Mouse (Mus musculus) embryonic facial prominence, embryonic 11.5 days (tissue): ENCODE data around the gene Kpna2. TPM values are rescaled to one million over a fixed set of nuclear protein-coding genes. Genes with fewer than 3 reads are reported as not detected.

Experiments used
- ATAC-seq: fragments of 200-750 bp; cut with Nextera tagmentation; replicated peaks from 2 replicates; pipeline ENCODE4 v1.8.0; 2017; ENCODE audit warnings: low read depth; ENCODE audit not compliant: insufficient number of reproducible peaks, low FRiP score, low TSS enrichment
- DNase-seq: peaks from one replicate; pipeline ENCODE4 v3.0.0-alpha.2; 2015; ENCODE audit warnings: low spot score
- H3K27ac ChIP-seq: fragments of 300-500 bp; sonication (generic); replicated peaks from 2 replicates; pipeline ENCODE4 v1.5.1; 2014; ENCODE audit warnings: mild to moderate bottlenecking, low read depth, low read length, control low read depth
- H3K27me3 ChIP-seq: fragments of 300-500 bp; sonication (generic); 2 replicates; pipeline ENCODE4 v1.6.1; 2014; ENCODE audit warnings: mild to moderate bottlenecking, low read length, moderate library complexity, mixed read lengths; ENCODE audit not compliant: control insufficient read depth, insufficient read depth
- H3K36me3 ChIP-seq: fragments of 300-500 bp; sonication (generic); replicated peaks from 2 replicates; pipeline ENCODE4 v1.6.1; 2014; ENCODE audit warnings: low read depth, mild to moderate bottlenecking, low read length, moderate library complexity, mixed read lengths; ENCODE audit not compliant: control insufficient read depth, insufficient read depth
- H3K4me1 ChIP-seq: fragments of 300-500 bp; sonication (generic); 2 replicates; pipeline ENCODE4 v1.6.1; 2014; ENCODE audit warnings: low read length, mixed read lengths; ENCODE audit not compliant: control insufficient read depth, insufficient read depth
- H3K4me2 ChIP-seq: fragments of 300-500 bp; sonication (generic); 2 replicates; pipeline ENCODE4 v1.6.1; 2014; ENCODE audit warnings: low read depth, mild to moderate bottlenecking, control low read depth, low read length, moderate library complexity
- H3K4me3 ChIP-seq: fragments of 300-500 bp; sonication (generic); 2 replicates; pipeline ENCODE4 v1.5.1; 2014; ENCODE audit warnings: low read depth, low read length, control low read depth
- H3K9ac ChIP-seq: fragments of 300-500 bp; sonication (generic); replicated peaks from 2 replicates; pipeline ENCODE4 v1.6.1; 2014; ENCODE audit warnings: mild to moderate bottlenecking, control low read depth, low read length
- H3K9me3 ChIP-seq: fragments of 300-500 bp; sonication (generic); replicated peaks from 2 replicates; pipeline ENCODE4 v1.6.1; 2016; ENCODE audit warnings: mild to moderate bottlenecking, low read length, inconsistent platforms, mixed read lengths; ENCODE audit not compliant: control insufficient read depth
- WGBS: fragments of 180-500 bp; shearing (Covaris S2); extraction: QIAGEN DNeasy Blood & Tissue Kit; methylation state at CpG from one replicate; pipeline ENCODE4 v1.1.7; 2014; 5-methylcytosine and 5-hydroxymethylcytosine counted together
- polyA plus RNA-seq: library from polyadenylated mRNA; unstranded; fragments of >200 nt; fragmentation: Nextera tagmentation; extraction: Ambion mirVana; gene quantifications from 2 replicates; pipeline ENCODE4 v1.2.1, GENCODE M21; 2014

Kpna2 gene
- polyA plus RNA-seq, 1 experiment from 2014 or later = 680 TPM

DNA sequence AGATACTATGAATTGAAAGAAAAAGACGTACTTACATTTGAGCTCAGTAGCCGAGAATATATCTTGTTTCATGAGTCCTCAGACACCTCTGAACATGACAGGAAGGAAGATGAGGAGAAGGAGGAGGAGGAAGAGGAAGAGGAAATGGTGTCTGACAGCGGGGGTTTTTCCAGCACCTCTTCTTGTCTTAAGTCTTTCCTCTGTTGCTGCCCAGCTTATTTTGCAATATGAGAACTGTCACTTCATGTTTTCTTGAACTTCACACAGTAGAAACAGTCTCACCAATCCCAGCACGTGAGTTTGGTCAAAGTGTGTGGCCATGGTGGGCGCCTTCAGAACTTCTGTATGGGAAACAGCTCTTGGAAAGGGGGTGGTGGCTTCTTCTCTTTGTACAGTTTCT is 26.3 kb downstream of the Kpna2 start:
- no peak overlapping the region for H3K4me3 ChIP-seq
- no peak overlapping the region for H3K4me2 ChIP-seq
- no peak overlapping the region for H3K9ac ChIP-seq
- no peaks in the 10 kb centered on the region for H3K27me3 ChIP-seq
- H3K4me1 ChIP-seq = no peaks in the 10 kb centered on the region
- ATAC-seq (no peak), DNase-seq (no peak)
- H3K36me3 ChIP-seq = no peaks in the 10 kb centered on the region
- no peaks in the 10 kb centered on the region for H3K9me3 ChIP-seq
- H3K27ac ChIP-seq = no peak overlapping the region
- 84% methylated on average over 5 of the region's 5 CpGs for WGBS

DNA sequence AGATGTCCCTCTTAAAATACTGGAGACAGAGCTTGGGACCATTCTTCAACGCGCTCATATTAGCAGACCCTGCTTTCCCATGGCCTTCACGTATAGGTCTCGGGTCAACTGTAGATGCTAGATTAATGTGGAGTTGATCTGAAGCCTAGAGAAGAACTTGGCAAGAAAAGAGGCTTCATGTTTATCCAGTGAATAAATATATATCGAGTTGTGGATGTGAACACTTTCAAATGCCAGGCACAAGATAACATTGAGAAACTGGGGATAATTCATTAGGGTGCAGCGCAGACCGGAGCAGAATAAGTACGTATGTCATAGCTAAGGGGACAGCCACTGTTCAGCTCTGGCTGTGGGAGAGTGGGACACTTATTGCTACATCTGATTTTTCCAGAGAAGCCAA is 29.5 kb downstream of the Kpna2 start:
- no peak overlapping the region for H3K9ac ChIP-seq
- no peak overlapping the region for H3K4me3 ChIP-seq
- no peaks in the 10 kb centered on the region for H3K36me3 ChIP-seq
- no peaks in the 10 kb centered on the region for H3K4me1 ChIP-seq
- no peak for DNase-seq
- 95% methylated on average over 8 of the region's 8 CpGs for WGBS
- H3K4me2 ChIP-seq = no peak overlapping the region
- no peak overlapping the region for H3K27ac ChIP-seq
- H3K9me3 ChIP-seq = no peaks in the 10 kb centered on the region
- no peak for ATAC-seq
- no peaks in the 10 kb centered on the region for H3K27me3 ChIP-seq

DNA sequence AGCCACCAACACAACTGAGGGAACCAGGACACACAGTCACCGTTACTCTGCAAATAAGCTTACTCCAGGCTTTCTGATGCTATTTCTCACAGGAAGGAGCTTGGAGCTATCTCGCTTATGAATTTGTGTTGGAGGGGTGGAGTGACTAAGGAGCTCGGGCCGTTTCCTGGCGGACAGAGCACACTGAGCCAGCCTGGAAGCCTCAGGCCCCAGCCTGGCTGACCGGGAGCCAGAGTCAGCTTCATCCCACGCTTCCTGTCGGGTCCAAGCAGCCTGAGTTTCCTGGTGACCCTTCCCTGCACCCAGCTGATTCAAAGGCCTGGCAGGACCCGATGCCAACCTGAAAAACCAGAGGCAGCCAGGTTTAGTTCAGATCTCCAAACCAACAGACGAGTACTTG is 31.7 kb downstream of the Kpna2 start:
- no peaks in the 10 kb centered on the region for H3K9me3 ChIP-seq
- ATAC-seq (no peak), DNase-seq (no peak)

DNA sequence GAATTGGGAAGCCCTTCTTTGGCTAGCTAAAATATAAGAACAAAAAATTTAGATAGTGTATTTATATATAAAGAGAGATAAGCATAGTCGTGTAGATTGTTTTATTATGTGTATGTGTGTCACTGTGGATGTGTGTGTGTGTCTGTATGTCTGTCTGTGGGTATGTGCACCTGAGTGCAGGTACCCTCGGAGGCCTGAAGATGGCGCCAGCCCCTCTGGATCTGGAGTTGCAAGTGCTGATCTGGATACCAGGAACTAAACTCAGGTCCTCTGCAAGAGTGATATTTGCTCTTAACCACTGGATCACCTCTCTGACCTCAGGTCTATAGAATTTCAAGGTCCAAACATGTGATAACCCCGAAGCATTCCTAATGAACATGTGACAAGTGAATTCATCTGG is 33.5 kb downstream of the Kpna2 start:
- H3K9ac ChIP-seq = no peak overlapping the region
- WGBS = 90% methylated on average over 4 of the region's 4 CpGs
- H3K4me1 ChIP-seq = no peaks in the 10 kb centered on the region
- DNase-seq (no peak), ATAC-seq (no peak)
- no peaks in the 10 kb centered on the region for H3K36me3 ChIP-seq
- no peak overlapping the region for H3K4me3 ChIP-seq
- H3K4me2 ChIP-seq = no peak overlapping the region
- no peak overlapping the region for H3K27ac ChIP-seq
- H3K9me3 ChIP-seq = no peaks in the 10 kb centered on the region
- H3K27me3 ChIP-seq = no peaks in the 10 kb centered on the region

More for the DNA sequence above, 31.7 kb downstream of the Kpna2 start:
- no peak overlapping the region for H3K27ac ChIP-seq
- H3K27me3 ChIP-seq = no peaks in the 10 kb centered on the region
- H3K4me3 ChIP-seq = no peak overlapping the region
- H3K4me1 ChIP-seq = no peaks in the 10 kb centered on the region
- WGBS = 56% methylated on average over 10 of the region's 10 CpGs
- no peak overlapping the region for H3K4me2 ChIP-seq
- no peak overlapping the region for H3K9ac ChIP-seq
- no peaks in the 10 kb centered on the region for H3K36me3 ChIP-seq

DNA sequence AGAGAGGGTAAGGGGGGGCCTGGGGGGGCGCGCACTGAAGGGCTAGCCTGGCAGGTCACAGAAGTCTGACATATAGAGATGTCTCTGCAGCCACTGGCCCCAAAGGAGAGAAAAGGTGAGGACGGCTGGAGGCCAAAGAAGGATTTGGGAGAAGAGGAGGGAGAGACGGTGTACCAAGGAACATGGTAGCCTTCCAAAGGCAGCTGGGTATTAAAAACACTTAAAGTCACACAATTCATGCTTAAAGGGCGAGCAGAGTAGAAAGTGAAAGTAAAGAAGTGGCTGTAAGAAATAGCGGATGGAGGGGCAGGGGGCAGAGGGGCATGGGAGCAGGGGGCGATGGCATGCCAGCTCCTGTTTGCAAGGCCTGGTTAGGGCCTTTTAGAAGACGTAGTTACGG is 37.0 kb downstream of the Kpna2 start:
- Histone ChIP-seq H3K9me3 (no peaks in the 10 kb centered on the region), H3K4me3 (no peak overlapping the region), H3K27me3 (no peaks in the 10 kb centered on the region), H3K9ac (no peak overlapping the region), H3K4me2 (no peak overlapping the region), H3K36me3 (no peaks in the 10 kb centered on the region), H3K27ac (no peak overlapping the region), H3K4me1 (no peaks in the 10 kb centered on the region)
- DNase-seq (no peak), ATAC-seq (no peak)
- WGBS = 82% methylated on average over 9 of the region's 9 CpGs

DNA sequence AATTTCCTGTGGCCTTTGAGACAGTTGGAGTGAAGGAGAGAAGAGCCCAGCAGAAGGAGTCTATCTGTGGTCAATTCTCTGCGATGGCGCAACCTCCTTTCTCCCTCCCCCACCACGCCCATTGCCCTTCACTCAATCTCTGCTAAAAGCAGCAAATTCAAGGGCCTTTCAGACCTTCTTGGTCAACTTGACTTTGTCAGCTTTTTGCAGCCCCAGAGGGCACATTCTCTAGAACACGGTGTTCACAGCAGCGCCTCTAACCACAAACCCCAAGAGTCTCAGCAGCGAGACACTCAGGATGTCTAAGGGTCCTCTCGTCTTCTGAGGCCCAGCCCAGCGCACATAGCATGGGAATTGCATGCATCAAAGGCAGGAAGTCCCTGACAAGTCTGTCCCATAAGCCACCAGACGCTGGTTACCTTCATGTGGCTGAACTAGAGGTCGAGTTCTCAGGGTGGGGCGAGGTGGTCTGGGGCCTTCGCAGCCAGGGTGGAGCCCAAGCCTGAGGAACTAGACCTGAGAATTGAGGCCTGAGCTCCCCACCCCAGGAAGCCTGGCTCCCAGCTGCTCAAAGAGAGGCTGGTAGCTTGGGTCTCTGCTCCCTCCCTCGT is 37.8 kb downstream of the Kpna2 start:
- Histone ChIP-seq H3K4me3 (no peak overlapping the region), H3K27ac (no peak overlapping the region), H3K27me3 (no peaks in the 10 kb centered on the region), H3K4me2 (no peak overlapping the region), H3K9ac (no peak overlapping the region), H3K4me1 (no peaks in the 10 kb centered on the region), H3K9me3 (no peaks in the 10 kb centered on the region), H3K36me3 (no peaks in the 10 kb centered on the region)
- ATAC-seq = no peak
- WGBS = 67% methylated on average over 13 of the region's 13 CpGs
- no peak for DNase-seq

DNA sequence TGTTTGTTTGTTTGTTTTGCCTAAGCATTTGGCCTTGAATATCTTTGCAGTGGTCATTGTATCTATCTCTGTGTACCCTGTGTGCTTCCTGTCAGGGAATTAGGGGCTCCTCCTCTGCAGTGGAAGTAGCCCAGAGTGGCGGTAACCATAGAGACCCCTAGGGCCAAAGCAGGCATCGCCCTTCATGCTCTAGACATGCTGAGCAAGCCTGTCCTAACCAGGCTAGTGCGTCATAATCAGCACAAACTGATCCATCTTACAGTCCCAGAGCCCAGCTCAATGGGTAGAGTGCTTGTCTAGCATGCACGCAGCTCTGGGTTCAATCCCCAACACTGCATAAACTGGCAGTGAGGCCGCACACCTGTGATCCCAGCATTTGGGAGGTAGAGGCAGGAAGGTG is 40.2 kb downstream of the Kpna2 start:
- WGBS = 82% methylated on average over 5 of the region's 5 CpGs

DNA sequence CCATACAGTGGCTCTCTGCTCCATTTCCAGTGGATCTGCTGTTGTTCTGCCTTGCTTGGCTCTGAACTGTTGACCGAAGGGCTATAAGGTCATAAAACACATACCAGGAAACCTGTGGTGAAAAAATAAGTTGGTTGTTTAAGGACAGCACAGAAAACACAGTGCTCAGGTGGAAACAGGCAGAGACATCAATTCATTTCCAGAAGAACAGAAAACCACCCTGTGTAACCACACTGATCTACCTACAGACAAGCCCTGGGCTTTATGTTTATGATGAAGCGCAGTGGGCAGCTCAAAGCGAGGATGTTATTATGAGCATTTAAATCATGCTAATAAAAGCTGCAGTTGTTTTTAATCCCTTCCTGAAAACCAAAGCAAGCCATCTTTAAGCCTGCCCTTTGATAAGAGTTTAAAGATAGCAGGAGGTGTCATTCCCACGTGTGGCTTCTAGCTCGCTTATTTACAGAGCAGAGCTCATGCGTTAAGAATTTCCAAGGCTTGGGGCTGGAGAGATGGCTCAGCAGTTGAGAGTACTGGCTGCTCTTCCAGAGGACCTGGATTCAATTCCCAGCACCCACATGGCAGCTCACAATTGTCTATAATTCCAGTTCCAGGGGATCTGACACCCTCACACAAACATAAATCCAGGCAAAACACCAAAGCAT is 40.8 kb downstream of the Kpna2 start:
- H3K9ac ChIP-seq = no peak overlapping the region
- no peak overlapping the region for H3K4me3 ChIP-seq
- no peaks in the 10 kb centered on the region for H3K4me1 ChIP-seq
- 84% methylated on average over 6 of the region's 6 CpGs for WGBS
- H3K27me3 ChIP-seq = no peaks in the 10 kb centered on the region
- no peak overlapping the region for H3K4me2 ChIP-seq
- DNase-seq (no peak), ATAC-seq (no peak)
- H3K9me3 ChIP-seq = no peaks in the 10 kb centered on the region
- H3K36me3 ChIP-seq = no peaks in the 10 kb centered on the region
- H3K27ac ChIP-seq = no peak overlapping the region

More for the DNA sequence above, 40.2 kb downstream of the Kpna2 start:
- Histone ChIP-seq H3K4me1 (no peaks in the 10 kb centered on the region), H3K4me3 (no peak overlapping the region), H3K9ac (no peak overlapping the region), H3K27ac (no peak overlapping the region), H3K9me3 (no peaks in the 10 kb centered on the region), H3K27me3 (no peaks in the 10 kb centered on the region), H3K36me3 (no peaks in the 10 kb centered on the region), H3K4me2 (no peak overlapping the region)
- no peak for DNase-seq
- ATAC-seq = no peak
